Mouse (Mus musculus): ENCODE data around the gene Ppp1cc. TPM values are rescaled to one million over a fixed set of nuclear protein-coding genes. Genes with fewer than 3 reads are reported as not detected.
"Not testable (repeated sequence)": the region's sequence is repeated elsewhere in the genome, so short reads cannot be mapped to it uniquely, and the experiment has no call there.

The Ppp1cc gene
- polyA plus RNA-seq, 1 experiment from 2014 or later: 373 TPM

GRCm38 (mm10) chr5:122142230-122142992, 15.7 kb upstream of the Ppp1cc start:
- no peaks in the 10 kb centered on the region for H3K36me3 ChIP-seq
- no peaks in the 10 kb centered on the region for H3K9me3 ChIP-seq (replicated peaks)
- H3K27ac ChIP-seq: 0 out of 2 replicates have a peak overlapping the region, but pooled peaks have one; percentile 15
- peak; percentile 69 for DNase-seq (ENCODE audit: low spot score)
- peaks cover 20% of the 10 kb centered on the region for H3K4me1 ChIP-seq
- H3K27me3 ChIP-seq (ENCODE audit: low read depth, poor library complexity, severe bottlenecking): no peaks in the 10 kb centered on the region
- no peak overlapping the region for H3K4me3 ChIP-seq
- WGBS: 52% methylated on average over 8 of the region's 8 CpGs

DNA sequence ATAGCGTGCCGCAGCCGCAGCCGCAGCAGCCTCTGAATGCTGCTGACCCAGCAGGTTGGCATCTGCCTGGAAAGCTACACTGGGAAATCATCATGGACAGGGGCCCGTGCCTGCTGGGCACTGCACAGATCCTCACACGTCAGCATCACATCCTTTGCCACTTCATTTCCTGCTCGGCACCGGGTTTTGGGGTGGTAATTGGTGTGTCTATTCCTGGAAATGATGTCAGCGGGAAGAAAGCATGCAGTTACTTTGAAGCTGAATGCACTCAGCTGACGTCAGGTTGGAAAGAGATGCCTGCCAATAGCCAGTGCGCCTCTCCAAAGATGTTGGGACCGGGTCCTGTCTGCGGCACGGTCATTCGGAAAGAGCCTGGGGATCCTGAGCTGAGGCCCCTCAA, 14.5 kb upstream of the Ppp1cc start:
- H3K27me3 ChIP-seq (ENCODE audit: low read depth, poor library complexity, severe bottlenecking): no peaks in the 10 kb centered on the region
- no peak overlapping the region for H3K4me3 ChIP-seq
- DNase-seq (ENCODE audit: low spot score): no peak
- H3K27ac ChIP-seq: no peak overlapping the region
- peaks cover 20% of the 10 kb centered on the region for H3K4me1 ChIP-seq
- H3K36me3 ChIP-seq: no peaks in the 10 kb centered on the region
- H3K9me3 ChIP-seq (replicated peaks): no peaks in the 10 kb centered on the region
- 84% methylated on average over 15 of the region's 15 CpGs for WGBS

DNA sequence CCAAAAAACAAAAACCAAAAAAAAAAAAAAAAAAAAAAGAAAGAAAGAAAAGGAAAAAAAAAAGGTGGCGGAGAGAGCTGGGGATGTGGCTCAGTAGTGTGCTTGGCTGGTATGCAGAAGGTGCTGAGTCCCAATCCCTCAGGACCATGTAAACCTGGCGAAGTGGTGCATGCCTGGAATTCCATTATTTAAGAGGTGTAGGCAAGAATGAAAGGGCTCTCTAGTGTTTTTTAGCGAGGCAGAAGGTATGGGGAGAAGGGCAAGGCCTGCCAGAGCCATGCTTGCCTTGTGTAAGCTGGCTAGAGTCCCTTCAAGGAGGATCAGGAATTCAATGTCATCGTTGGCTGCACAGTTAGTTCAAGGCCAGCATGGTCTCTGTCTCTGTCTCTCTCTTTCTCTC, 13.3 kb upstream of the Ppp1cc start:
- no peaks in the 10 kb centered on the region for H3K36me3 ChIP-seq
- peaks cover 20% of the 10 kb centered on the region for H3K4me1 ChIP-seq
- no peak overlapping the region for H3K4me3 ChIP-seq
- 80% methylated on average over 4 of the region's 4 CpGs for WGBS
- no peaks in the 10 kb centered on the region for H3K27me3 ChIP-seq (ENCODE audit: low read depth, poor library complexity, severe bottlenecking)
- H3K9me3 ChIP-seq (replicated peaks): no peaks in the 10 kb centered on the region
- H3K27ac ChIP-seq: peak overlapping the region; percentile 87
- no peak for DNase-seq (ENCODE audit: low spot score)

DNA sequence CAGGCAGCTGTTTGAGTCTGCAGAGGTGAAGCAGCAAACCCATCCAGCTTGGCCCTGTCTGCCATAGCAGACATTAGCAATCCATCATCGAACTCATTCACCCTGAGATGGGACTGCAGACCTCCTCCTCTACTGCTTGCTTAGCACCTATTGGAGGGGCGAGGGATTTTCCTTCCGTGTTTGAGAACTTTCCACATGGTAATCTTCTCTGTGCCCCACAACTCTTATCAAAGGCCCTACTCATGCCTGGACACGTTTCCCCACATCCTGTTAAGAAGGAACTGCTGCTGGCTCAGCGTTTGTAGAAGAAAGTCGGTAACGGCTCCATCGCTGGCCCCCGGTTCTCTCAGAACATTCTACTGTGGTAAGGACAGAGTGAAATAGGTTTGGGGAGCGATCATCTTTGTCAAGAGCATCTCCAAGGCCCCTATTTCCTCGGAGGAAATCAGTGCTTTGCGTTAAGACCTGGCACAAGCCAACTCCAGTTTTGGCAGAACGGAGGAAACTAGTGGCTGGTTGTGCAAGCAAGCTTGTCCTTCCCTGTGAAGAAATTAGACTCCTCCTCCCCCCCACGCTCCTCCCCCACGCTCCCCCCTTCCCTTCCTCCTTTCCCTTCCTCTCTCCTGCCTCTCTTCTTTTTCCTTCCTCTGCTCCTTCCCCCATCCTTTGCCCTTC, 12.6 kb upstream of the Ppp1cc start:
- Histone ChIP-seq H3K9me3 (replicated peaks) (no peaks in the 10 kb centered on the region), H3K4me3 (peak overlapping the region; percentile 32)

GRCm38 (mm10) chr5:122146056-122146580, 12.0 kb upstream of the Ppp1cc start:
- 41% methylated on average over 10 of the region's 10 CpGs for WGBS
- peaks cover 24% of the 10 kb centered on the region for H3K4me1 ChIP-seq
- no peaks in the 10 kb centered on the region for H3K36me3 ChIP-seq
- no peaks in the 10 kb centered on the region for H3K9me3 ChIP-seq (replicated peaks)
- peak overlapping the region; percentile 32 for H3K4me3 ChIP-seq
- H3K27ac ChIP-seq: peak overlapping the region; percentile 87
- no peaks in the 10 kb centered on the region for H3K27me3 ChIP-seq (ENCODE audit: low read depth, poor library complexity, severe bottlenecking)
- peak; percentile 74 for DNase-seq (ENCODE audit: low spot score)

More for the DNA sequence above, 12.6 kb upstream of the Ppp1cc start:
- Histone ChIP-seq H3K4me1 (peaks cover 20% of the 10 kb centered on the region), H3K36me3 (no peaks in the 10 kb centered on the region), H3K27me3 (ENCODE audit: low read depth, poor library complexity, severe bottlenecking) (no peaks in the 10 kb centered on the region), H3K27ac (peak overlapping the region; percentile 87)
- no peak for DNase-seq (ENCODE audit: low spot score)
- 58% methylated on average over 15 of the region's 15 CpGs for WGBS

DNA sequence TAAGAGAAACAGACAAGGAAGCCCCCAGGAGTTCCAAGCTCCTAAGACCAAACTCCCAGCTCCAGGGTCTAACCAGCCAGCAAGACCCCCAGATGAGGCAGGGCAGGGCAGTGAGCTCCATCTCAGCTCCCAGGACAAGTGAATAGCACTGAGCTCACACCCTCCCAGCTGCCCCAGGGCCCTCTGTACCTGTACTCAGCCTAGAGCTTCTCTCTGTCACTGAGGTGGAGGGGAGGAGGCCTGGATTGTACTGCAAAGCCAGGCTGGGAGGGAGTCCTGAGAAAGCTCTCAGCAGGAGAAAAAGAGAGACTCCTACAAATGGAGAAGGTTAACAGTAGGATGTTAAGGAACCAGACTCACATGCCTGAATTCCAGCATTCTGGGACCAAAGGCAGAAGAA, 11.5 kb upstream of the Ppp1cc start:
- Histone ChIP-seq H3K27me3 (ENCODE audit: low read depth, poor library complexity, severe bottlenecking) (no peaks in the 10 kb centered on the region), H3K4me1 (peaks cover 29% of the 10 kb centered on the region), H3K9me3 (replicated peaks) (no peaks in the 10 kb centered on the region), H3K27ac (peak overlapping the region; percentile 87), H3K36me3 (no peaks in the 10 kb centered on the region), H3K4me3 (no peak overlapping the region; the same call in 1 of the 2 replicates)
- no peak for DNase-seq (ENCODE audit: low spot score)

GRCm38 (mm10) chr5:122148107-122148506, 10.0 kb upstream of the Ppp1cc start:
- DNase-seq (ENCODE audit: low spot score): no peak
- no peaks in the 10 kb centered on the region for H3K36me3 ChIP-seq
- no peak overlapping the region for H3K4me3 ChIP-seq
- peak overlapping the region; percentile 38; the same call in 1 of the 2 replicates for H3K27ac ChIP-seq
- peaks cover 29% of the 10 kb centered on the region for H3K4me1 ChIP-seq
- 80% methylated on average over 1 of the region's 1 CpGs for WGBS
- H3K27me3 ChIP-seq (ENCODE audit: low read depth, poor library complexity, severe bottlenecking): no peaks in the 10 kb centered on the region
- H3K9me3 ChIP-seq (replicated peaks): no peaks in the 10 kb centered on the region

GRCm38 (mm10) chr5:122149259-122149658, 8.8 kb upstream of the Ppp1cc start:
- no peak overlapping the region for H3K27ac ChIP-seq
- WGBS: 59% methylated on average over 4 of the region's 4 CpGs
- H3K4me3 ChIP-seq: no peak overlapping the region
- no peaks in the 10 kb centered on the region for H3K27me3 ChIP-seq (ENCODE audit: low read depth, poor library complexity, severe bottlenecking)
- H3K9me3 ChIP-seq (replicated peaks): no peaks in the 10 kb centered on the region
- H3K4me1 ChIP-seq: peaks cover 33% of the 10 kb centered on the region
- no peak for DNase-seq (ENCODE audit: low spot score)
- H3K36me3 ChIP-seq: no peaks in the 10 kb centered on the region

DNA sequence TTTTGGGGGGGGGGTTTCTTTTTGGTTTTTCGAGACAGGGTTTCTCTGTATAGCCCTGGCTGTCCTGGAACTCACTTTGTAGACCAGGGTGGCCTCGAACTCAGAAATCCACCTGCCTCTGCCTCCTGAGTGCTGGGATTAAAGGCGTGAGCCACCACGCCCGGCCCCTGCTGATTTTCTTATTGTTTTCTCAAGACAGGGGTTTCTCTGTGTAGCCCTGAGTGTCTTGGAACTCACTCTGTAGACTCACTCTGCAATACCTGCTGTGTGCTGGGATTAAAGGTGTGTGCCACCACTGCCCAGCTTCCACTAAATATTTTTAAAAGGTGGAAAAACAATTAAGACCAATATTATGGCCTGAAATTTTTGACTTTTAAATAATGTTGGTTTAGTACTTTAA, 5.6 kb upstream of the Ppp1cc start:
- H3K9me3 ChIP-seq (replicated peaks); H3K36me3 ChIP-seq; DNase-seq (ENCODE audit: low spot score); H3K27ac ChIP-seq; H3K4me3 ChIP-seq; H3K27me3 ChIP-seq (ENCODE audit: low read depth, poor library complexity, severe bottlenecking): not testable (repeated sequence)
- 83% methylated on average over 5 of the region's 5 CpGs for WGBS
- peaks cover 32% of the 10 kb centered on the region for H3K4me1 ChIP-seq

DNA sequence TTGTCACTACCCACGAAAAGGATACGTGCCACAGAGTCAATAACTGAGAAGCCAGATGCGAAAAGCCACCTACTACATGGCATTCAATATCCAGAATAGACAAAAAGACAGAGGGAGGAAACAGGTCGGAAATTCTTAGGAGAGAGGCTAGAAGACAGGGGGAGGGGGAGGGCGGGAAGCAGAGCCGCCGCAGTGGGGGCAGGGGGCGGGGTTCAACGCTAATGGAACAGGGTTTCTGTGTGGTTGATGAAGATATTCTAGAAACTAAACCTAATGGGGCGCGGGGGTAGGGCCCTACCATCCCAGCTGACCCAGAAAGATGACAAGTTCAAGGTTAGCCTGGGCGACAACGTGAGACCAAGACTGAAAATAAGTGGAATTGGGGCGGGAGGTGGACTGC, 4.1 kb upstream of the Ppp1cc start:
- no peak for DNase-seq (ENCODE audit: low spot score)
- H3K36me3 ChIP-seq: no peaks in the 10 kb centered on the region
- H3K4me1 ChIP-seq: peaks cover 36% of the 10 kb centered on the region
- H3K27ac ChIP-seq: no peak overlapping the region; the same call in 1 of the 2 replicates
- WGBS: 44% methylated on average over 11 of the region's 14 CpGs
- H3K27me3 ChIP-seq (ENCODE audit: low read depth, poor library complexity, severe bottlenecking): 0 out of 2 replicates have a peak, but pooled peaks cover 6% of the 10 kb centered on the region
- H3K4me3 ChIP-seq: no peak overlapping the region
- no peaks in the 10 kb centered on the region for H3K9me3 ChIP-seq (replicated peaks)

- Histone ChIP-seq H3K36me3 (peaks cover 6% of the 10 kb centered on the region), H3K4me1 (peaks cover 41% of the 10 kb centered on the region), H3K27me3 (ENCODE audit: low read depth, poor library complexity, severe bottlenecking) (0 out of 2 replicates have a peak, but pooled peaks cover 6% of the 10 kb centered on the region), H3K4me3 (no peak overlapping the region), H3K9me3 (replicated peaks) (no peaks in the 10 kb centered on the region), H3K27ac (0 out of 2 replicates have a peak overlapping the region, but pooled peaks have one; percentile 25)
- no peak for DNase-seq (ENCODE audit: low spot score)
- 80% methylated on average over 3 of the region's 3 CpGs for WGBS
Measured at GRCm38 (mm10) chr5:122154782-122155181, 3.3 kb upstream of the Ppp1cc start.

GRCm38 (mm10) chr5:122155613-122156012, 2.5 kb upstream of the Ppp1cc start:
- no peaks in the 10 kb centered on the region for H3K9me3 ChIP-seq (replicated peaks)
- no peak overlapping the region for H3K4me3 ChIP-seq
- H3K27ac ChIP-seq: no peak overlapping the region
- no peak for DNase-seq (ENCODE audit: low spot score)
- 0 out of 2 replicates have a peak, but pooled peaks cover 6% of the 10 kb centered on the region for H3K27me3 ChIP-seq (ENCODE audit: low read depth, poor library complexity, severe bottlenecking)
- H3K4me1 ChIP-seq: peaks cover 50% of the 10 kb centered on the region
- H3K36me3 ChIP-seq: peaks cover 15% of the 10 kb centered on the region

DNA sequence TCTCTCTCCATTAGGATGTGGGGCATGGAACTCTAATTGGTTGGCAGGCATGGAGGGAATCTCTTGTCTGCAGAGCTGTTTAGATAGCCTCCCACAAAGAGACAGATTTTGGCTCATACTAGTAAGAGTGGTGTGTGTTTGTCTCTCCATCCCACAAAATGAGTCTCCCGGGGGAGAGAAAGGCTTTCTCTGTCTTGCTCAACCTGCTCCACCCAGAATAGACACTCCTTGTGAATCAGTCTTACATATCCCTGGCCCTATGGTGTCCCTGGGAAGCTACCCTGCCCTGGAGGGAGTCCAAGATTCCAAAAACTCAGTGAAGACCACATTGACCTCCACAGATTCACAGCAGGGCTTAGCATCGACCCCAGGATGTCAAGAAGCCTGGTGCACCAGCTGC, 1.6 kb upstream of the Ppp1cc start:
- WGBS: 74% methylated on average over 2 of the region's 2 CpGs
- H3K4me3 ChIP-seq: no peak overlapping the region

More for the DNA sequence above, 1.6 kb upstream of the Ppp1cc start:
- Histone ChIP-seq H3K27ac (0 out of 2 replicates have a peak overlapping the region, but pooled peaks have one; percentile 95), H3K4me1 (peaks cover 51% of the 10 kb centered on the region), H3K36me3 (peaks cover 24% of the 10 kb centered on the region), H3K27me3 (ENCODE audit: low read depth, poor library complexity, severe bottlenecking) (0 out of 2 replicates have a peak, but pooled peaks cover 6% of the 10 kb centered on the region), H3K9me3 (replicated peaks) (no peaks in the 10 kb centered on the region)
- no peak for DNase-seq (ENCODE audit: low spot score)

Data from limb, embryonic 10.5 days (tissue).